Mouse (Mus musculus) kidney, adult 2 months (tissue): Measurements from ENCODE around the gene Hoxa1. TPM values are rescaled to one million over a fixed set of nuclear protein-coding genes. Genes with fewer than 3 reads are reported as not detected.
A peak's percentile ranks its signal among the peaks of the same experiment; 100 is the strongest.

ENCODE experiments used
- DNase-seq: peaks from one replicate; pipeline ENCODE4 v3.0.0; 2021
- H3K27ac ChIP-seq: fragments of 200-500 bp; 2 replicates; pipeline ENCODE4 v1.5.1; 2012; ENCODE audit warnings: low read depth, low read length, control low read depth, inconsistent platforms; ENCODE audit not compliant: insufficient read depth
- H3K27me3 ChIP-seq: fragments of 200-500 bp; replicated peaks from 2 replicates; pipeline ENCODE4 v1.6.1; 2012; ENCODE audit warnings: mild to moderate bottlenecking, moderate library complexity, low read length, inconsistent platforms; ENCODE audit not compliant: control insufficient read depth, insufficient read depth
- H3K36me3 ChIP-seq: fragments of 200-500 bp; 2 replicates; pipeline ENCODE4 v1.6.1; 2012; ENCODE audit warnings: mild to moderate bottlenecking, moderate library complexity, low read length, inconsistent platforms; ENCODE audit not compliant: control insufficient read depth, insufficient read depth
- H3K4me1 ChIP-seq: fragments of 200-500 bp; 2 replicates; pipeline ENCODE4 v1.6.1; 2011; ENCODE audit warnings: low read length; ENCODE audit not compliant: control insufficient read depth, insufficient read depth
- H3K4me3 ChIP-seq: fragments of 200-500 bp; 2 replicates; pipeline ENCODE4 v1.5.1; 2011; ENCODE audit warnings: mild to moderate bottlenecking, low read depth, low read length, control low read depth; ENCODE audit not compliant: insufficient read depth
- CTCF ChIP-seq: fragments of 200-500 bp; conservative IDR thresholded peaks from 2 replicates; pipeline ENCODE4 v1.5.1; 2011; ENCODE audit warnings: low read depth, mild to moderate bottlenecking, control low read depth, low read length, moderate library complexity, mixed read lengths; ENCODE audit not compliant: insufficient read depth, insufficient read length
- POLR2A ChIP-seq: fragments of 200-500 bp; IDR thresholded peaks from one replicate; pipeline ENCODE4 v1.6.1; 2011; ENCODE audit warnings: low read depth, low read length, control low read depth
- WGBS: fragments of 180-500 bp; shearing (Covaris S2); methylation state at CpG from one replicate; pipeline ENCODE4 v1.1.7; 2018; 5-methylcytosine and 5-hydroxymethylcytosine counted together
- polyA plus RNA-seq: library from polyadenylated mRNA; depleted of rRNA; stranded (reverse); fragments of >200 nt; gene quantifications from 2 replicates; pipeline ENCODE4 v1.2.3, GENCODE M21; 2012

Hoxa1 gene
- polyA plus RNA-seq, 1 experiment = 1.3 TPM

DNA sequence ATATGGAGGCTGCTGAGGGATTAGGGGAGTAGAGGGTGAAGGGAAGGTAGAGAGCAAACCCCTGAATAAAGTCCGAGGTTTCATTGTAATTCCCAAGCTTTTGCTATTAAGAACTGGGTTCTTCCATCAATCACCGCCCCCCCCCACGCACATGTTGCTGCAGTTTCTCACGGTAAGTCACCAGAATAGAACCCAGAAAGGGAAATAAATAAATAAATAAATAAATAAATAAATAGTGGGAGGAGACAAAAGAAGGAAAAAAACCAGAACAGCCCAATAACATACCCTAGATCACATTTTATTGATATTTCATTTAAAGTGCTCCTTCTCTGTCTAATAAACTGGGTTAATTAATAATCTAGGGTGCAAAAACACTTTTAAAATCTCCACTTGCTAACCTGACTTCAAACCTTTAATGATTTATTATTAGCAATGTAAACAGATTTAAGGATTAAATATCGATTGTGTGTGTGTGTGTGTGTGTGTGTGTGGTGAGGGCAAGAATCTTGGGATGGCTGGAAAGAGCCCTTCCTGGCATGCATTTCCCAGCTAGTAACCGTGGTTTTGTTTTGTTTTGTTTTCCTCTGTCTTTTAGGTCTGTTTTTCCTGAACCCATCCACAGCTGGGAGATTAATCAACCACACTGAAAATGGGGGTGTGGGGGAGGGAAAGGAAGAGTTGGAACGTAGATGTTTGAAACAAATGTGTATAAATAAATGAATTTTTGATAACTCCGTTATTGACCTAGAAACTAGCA is 3.4 kb upstream of the Hoxa1 start:
- no peaks in the 10 kb centered on the region for H3K36me3 ChIP-seq
- no peak overlapping the region for H3K27ac ChIP-seq
- no peak overlapping the region for H3K4me3 ChIP-seq
- 33% methylated on average over 8 of the region's 8 CpGs for WGBS
- H3K27me3 ChIP-seq = no peaks in the 10 kb centered on the region
- TF ChIP-seq POLR2A (no peak), CTCF (no peak)
- no peak for DNase-seq
- peaks cover 7% of the 10 kb centered on the region; the same call in 1 of the 2 replicates for H3K4me1 ChIP-seq

- H3K36me3 ChIP-seq = no peaks in the 10 kb centered on the region
- peak overlapping the region; percentile 17 for H3K27ac ChIP-seq
- no peaks in the 10 kb centered on the region for H3K27me3 ChIP-seq
- H3K4me3 ChIP-seq = peak overlapping the region; percentile 11; the same call in 1 of the 2 replicates
- DNase-seq = peak; percentile 83
- H3K4me1 ChIP-seq = peaks cover 7% of the 10 kb centered on the region; the same call in 1 of the 2 replicates
- TF ChIP-seq POLR2A (no peak), CTCF (no peak)
- 16% methylated on average over 30 of the region's 30 CpGs for WGBS
These were observed 2.6 kb upstream of the Hoxa1 start for GRCm38 (mm10) chr6:52160511-52161335.

DNA sequence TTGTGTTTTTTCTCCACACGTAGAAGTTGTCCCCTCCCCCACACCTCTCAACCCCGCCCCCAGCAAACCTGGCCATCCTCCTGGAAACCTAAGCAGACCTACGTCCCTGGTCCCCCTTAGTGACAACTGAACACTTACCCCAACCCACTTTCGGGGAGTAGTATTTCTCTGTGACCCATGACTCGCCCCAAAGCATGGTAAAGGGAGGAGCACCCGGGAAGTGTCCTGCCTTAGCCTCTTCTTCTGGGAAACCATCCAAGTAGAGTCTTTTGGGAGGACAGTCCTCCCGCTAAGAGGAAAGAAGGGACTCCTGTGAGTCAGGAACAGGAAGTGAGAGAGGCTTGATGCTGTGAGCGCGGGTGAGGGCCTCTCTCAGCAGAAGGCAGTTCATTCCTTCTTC is 1.9 kb upstream of the Hoxa1 start:
- no peaks in the 10 kb centered on the region for H3K36me3 ChIP-seq
- peak overlapping the region; percentile 30; the same call in 1 of the 2 replicates for H3K27ac ChIP-seq
- WGBS = 15% methylated on average over 9 of the region's 9 CpGs
- peak; percentile 79 for DNase-seq
- TF ChIP-seq CTCF (no peak), POLR2A (no peak)
- peak overlapping the region; percentile 16; the same call in 1 of the 2 replicates for H3K4me3 ChIP-seq
- H3K4me1 ChIP-seq = peaks cover 7% of the 10 kb centered on the region; the same call in 1 of the 2 replicates
- H3K27me3 ChIP-seq = no peaks in the 10 kb centered on the region

DNA sequence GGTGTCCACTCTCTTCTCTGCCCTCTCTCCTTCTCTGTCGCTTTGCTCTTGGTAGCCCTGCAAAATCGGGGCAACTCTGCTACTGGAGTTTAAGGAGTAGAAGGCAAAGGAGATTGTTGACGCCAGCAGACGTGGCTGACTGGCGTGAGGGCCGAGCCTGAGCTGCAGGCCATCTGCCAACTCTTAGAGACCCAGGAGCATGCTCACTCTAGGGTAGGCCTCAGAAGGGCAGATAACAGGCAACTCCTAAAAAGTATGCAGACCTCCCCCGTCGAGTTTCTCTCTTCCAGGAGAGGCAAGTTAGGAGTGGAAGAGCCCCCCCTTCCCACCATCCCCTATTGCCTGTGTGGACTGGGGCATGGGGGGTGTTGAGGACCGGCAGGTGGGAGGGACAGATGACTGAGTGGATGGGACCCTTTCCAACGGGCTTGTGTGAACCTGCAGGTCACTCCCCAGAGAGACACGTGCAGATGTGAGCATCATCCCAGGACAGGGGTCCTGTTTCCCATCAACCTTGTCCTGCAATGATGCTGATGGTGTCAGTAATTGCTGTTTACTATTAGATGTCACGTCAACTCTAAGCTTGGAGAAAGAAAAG is 1.1 kb upstream of the Hoxa1 start:
- 16% methylated on average over 12 of the region's 12 CpGs for WGBS
- Histone ChIP-seq H3K36me3 (no peaks in the 10 kb centered on the region), H3K27me3 (no peaks in the 10 kb centered on the region), H3K4me1 (peaks cover 7% of the 10 kb centered on the region; the same call in 1 of the 2 replicates), H3K4me3 (peak overlapping the region; percentile 85), H3K27ac (peak overlapping the region; percentile 58)
- no peak for TF ChIP-seq CTCF
- TF ChIP-seq POLR2A = no peak
- peak; percentile 77 for DNase-seq

- no peak overlapping the region for H3K27ac ChIP-seq
- peaks cover 7% of the 10 kb centered on the region; the same call in 1 of the 2 replicates for H3K4me1 ChIP-seq
- WGBS = 16% methylated on average over 32 of the region's 32 CpGs
- no peak for DNase-seq
- no peak for TF ChIP-seq CTCF
- no peaks in the 10 kb centered on the region for H3K27me3 ChIP-seq
- no peaks in the 10 kb centered on the region for H3K36me3 ChIP-seq
- H3K4me3 ChIP-seq = peak overlapping the region; percentile 85
These were observed 446 bp downstream of the Hoxa1 start for GRCm38 (mm10) chr6:52157466-52158275.

DNA sequence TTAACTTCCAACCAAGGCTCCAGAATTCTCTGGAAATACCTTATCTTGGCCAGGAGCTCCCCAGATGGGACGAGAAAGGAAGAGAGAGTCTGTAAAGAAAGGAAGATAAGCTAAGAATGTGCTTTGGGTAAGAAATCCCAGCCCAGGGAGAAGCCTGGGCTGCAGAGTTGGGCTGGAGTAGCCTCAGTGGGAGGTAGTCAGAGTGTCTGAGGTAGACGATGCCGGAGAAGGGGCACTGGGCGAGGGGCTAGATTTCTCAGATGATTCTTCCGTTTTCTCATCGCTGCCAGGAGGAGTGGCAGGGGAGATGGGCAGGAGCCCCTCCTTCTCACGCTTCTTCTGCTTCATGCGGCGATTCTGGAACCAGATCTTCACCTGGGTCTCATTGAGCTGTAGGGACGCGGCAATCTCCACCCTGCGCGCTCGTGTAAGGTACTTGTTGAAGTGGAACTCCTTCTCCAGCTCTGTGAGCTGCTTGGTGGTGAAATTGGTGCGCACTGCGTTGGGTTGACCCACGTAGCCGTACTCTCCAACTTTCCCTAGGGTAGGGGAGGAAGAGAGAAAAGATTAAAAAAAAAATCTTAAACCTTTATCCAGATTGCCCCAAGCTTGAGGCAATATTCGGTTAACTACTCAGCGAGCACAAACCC is 1.4 kb downstream of the Hoxa1 start:
- no peaks in the 10 kb centered on the region for H3K27me3 ChIP-seq
- no peaks in the 10 kb centered on the region for H3K36me3 ChIP-seq
- peaks cover 7% of the 10 kb centered on the region; the same call in 1 of the 2 replicates for H3K4me1 ChIP-seq
- H3K27ac ChIP-seq = no peak overlapping the region
- TF ChIP-seq POLR2A = no peak
- 76% methylated on average over 20 of the region's 20 CpGs for WGBS
- no peak for DNase-seq
- no peak overlapping the region for H3K4me3 ChIP-seq
